Mouse (Mus musculus) cortical plate, adult 2 months (tissue): ENCODE measurements around the gene Mfsd2a. TPM values are rescaled to one million over a fixed set of nuclear protein-coding genes. Genes with fewer than 3 reads are reported as not detected.

Experiments used
- H3K27ac ChIP-seq: fragments of 200-500 bp; 2 replicates; pipeline ENCODE4 v1.5.1; 2012; ENCODE audit warnings: low read length, control low read depth, inconsistent platforms; ENCODE audit not compliant: insufficient read depth
- H3K4me1 ChIP-seq: fragments of 200-500 bp; 2 replicates; pipeline ENCODE4 v1.6.1; 2011; ENCODE audit warnings: low read length; ENCODE audit not compliant: control insufficient read depth, insufficient read depth
- H3K4me3 ChIP-seq: fragments of 200-500 bp; 2 replicates; pipeline ENCODE4 v1.5.1; 2011; ENCODE audit warnings: mild to moderate bottlenecking, low read length, control low read depth; ENCODE audit not compliant: insufficient read depth
- CTCF ChIP-seq: fragments of 200-500 bp; IDR thresholded peaks from 2 replicates; pipeline ENCODE4 v1.5.1; 2011; ENCODE audit warnings: mild to moderate bottlenecking, control low read depth, low read length; ENCODE audit not compliant: insufficient read depth; ENCODE audit errors: extremely low read depth
- POLR2A ChIP-seq: fragments of 200-500 bp; IDR thresholded peaks from 2 replicates; pipeline ENCODE4 v1.6.1; 2011; ENCODE audit warnings: mild to moderate bottlenecking, low read length, control low read depth; ENCODE audit not compliant: insufficient read depth; ENCODE audit errors: extremely low read depth
- polyA plus RNA-seq: library from polyadenylated mRNA; depleted of rRNA; stranded (reverse); fragments of >200 nt; gene quantifications from 2 replicates; pipeline ENCODE4 v1.2.3, GENCODE M21; 2012; rRNA removed

Gene Mfsd2a
- 36.1 and 37.3 TPM in 2 replicates for polyA plus RNA-seq

DNA sequence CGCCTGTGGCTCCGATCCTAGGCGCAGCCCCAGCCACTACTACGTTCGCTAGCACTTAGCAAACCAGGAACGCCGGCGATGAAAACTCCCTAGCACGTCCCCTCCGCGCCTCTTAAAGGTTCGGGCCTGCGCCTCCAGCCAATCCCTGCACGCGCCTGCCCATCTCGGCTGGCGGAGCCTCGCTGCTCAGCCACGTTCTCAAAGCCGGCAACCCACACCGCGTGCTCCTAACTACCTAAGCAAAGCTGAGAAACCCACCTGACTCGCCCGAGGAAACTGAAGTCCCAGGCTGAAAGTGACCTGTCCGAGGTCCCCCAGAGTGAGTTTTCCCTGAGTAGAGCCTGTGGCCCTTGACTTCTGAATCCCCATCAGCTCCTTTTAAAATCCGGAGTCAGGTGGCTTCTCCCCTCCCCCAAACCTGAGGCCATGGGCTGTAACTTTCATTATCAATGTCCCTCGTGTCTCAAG is at the start of gene Mfsd2a:
TSS of gene Mfsd2a (minus strand) at position 89 of the 468 bp plus-strand sequence.
- Histone ChIP-seq H3K4me1 (peaks cover 2% of the 10 kb centered on the region; the same call in 1 of the 2 replicates), H3K4me3 (peak within 1 kb of the TSS; percentile 39), H3K27ac (peak within 1 kb of the TSS; percentile 53)
- no peak for TF ChIP-seq CTCF
- peak; percentile 82 for TF ChIP-seq POLR2A

DNA sequence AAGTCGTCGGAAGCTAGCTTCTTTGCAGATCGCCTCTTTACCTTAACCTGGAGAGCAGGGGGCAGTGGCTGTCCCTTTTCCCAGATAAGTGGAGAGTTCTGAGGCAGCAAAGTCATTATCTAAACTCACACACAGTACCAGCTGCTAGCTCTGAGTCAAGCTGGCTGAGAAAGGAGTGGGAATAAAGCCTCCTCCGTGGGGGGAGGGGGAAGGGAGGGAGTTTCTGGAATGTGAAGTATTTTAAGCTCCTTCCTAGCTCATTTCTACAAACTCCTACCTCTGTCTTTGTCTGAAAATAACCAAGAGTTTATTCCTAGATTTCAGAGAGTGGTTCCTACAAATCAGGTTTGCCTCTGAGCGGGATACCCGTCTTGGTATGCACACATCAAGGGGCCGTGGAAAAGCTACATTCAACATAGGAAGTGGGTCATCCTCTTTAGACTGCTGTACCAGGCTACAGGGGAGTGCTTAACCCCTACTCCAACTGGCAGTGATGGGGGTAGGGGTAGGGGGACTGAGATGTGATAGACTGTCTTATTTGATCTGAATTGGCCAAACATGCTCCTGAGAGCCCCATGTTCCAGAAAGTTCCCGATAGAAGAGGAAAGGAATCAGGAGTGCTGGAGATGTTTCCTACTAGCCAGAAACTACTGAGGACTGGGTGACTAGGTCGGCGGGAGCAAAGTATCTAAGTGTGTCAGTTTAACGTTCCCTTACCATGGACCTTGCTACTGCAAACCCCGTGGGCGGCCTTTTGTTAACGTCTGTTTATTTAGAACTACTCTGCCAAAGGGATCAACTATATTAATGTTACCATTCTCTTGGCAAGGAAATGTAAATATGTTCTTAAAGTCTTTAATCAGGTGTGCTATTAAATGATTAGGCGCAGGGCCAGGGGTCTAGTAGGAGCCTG is 44.3 kb upstream of the Mfsd2a start:
- Histone ChIP-seq H3K4me1 (peaks cover 3% of the 10 kb centered on the region; the same call in 1 of the 2 replicates), H3K27ac (no peak overlapping the region), H3K4me3 (no peak overlapping the region)
- TF ChIP-seq POLR2A = no peak
- TF ChIP-seq CTCF = no peak

DNA sequence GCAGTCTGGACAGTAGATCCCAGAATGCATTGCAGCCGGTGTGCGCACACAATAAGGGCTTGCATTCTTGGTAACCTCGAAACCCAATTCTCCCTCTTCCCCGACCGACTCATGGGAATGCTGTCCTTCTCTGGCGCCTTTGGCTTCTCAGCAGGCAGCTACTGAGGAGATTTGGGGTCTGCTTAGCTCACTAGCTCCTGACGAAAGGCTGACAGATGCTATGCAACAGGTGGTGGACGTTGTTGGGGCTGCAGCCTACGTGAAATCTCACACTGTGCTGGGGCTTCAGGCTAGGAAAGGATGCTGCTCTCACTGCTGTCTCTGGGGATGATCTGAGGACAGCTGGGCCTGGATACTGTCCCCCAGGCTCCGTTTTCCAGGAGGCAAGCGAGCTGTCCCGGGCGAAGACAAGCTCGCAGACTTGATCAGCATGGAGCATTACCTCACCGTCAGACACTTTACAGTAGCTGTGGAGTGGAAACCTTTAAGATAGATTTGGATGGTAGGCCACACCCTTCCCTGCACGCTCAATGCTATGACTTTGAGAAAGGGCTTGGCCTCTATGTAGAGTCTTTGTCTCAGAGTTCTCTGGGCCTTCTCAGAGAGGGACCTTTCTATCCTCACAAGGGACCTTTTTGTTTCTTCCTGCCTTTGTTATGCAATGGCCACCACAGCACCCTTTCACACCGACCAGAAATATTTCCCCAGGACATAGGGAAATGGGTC is 39.8 kb upstream of the Mfsd2a start:
- Histone ChIP-seq H3K4me1 (peaks cover 5% of the 10 kb centered on the region; the same call in 1 of the 2 replicates), H3K27ac (no peak overlapping the region), H3K4me3 (no peak overlapping the region)
- no peak for TF ChIP-seq POLR2A
- no peak for TF ChIP-seq CTCF

DNA sequence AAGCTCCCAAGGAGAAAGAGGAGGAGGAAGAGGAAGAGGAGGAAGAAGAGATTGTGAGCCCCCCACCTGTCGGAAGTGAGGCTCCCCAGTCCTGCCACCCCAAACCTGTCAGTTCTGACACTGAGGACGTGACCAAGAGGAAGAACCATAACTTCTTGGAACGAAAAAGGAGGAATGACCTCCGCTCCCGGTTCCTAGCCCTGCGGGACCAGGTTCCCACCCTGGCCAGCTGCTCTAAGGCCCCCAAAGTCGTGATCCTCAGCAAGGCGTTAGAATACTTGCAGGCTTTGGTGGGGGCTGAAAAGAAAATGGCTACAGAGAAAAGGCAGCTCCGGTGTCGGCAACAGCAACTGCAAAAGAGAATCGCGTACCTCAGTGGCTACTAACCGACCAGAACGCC is 39.1 kb upstream of the Mfsd2a start:
- H3K4me1 ChIP-seq = peaks cover 2% of the 10 kb centered on the region; the same call in 1 of the 2 replicates
- TF ChIP-seq POLR2A (no peak), CTCF (no peak)
- H3K27ac ChIP-seq = no peak overlapping the region
- H3K4me3 ChIP-seq = no peak overlapping the region

DNA sequence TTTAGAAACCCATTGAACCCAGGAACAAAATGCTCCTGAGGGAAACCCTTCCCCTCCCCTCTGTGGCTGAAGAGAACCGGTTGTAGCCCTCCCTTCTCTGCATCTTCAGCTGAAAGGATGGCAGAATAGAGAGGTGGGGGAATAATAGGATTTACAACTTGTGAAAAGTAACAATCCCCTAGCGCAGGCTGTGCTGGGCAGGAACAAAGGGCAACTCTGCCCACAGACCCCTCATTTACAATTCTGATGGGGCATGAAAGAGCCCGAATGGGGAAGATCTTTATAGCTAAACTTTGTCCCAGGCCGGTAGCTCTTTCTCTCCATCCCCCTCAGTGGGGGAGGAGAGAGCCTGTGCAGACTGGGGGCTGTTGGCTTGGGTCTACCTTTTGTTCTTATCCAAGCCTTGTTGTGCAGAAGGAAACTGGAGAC is 38.3 kb upstream of the Mfsd2a start:
- no peak for TF ChIP-seq CTCF
- no peak for TF ChIP-seq POLR2A
- Histone ChIP-seq H3K4me3 (0 out of 2 replicates have a peak overlapping the region, but pooled peaks have one; percentile 31), H3K27ac (no peak overlapping the region), H3K4me1 (peaks cover 3% of the 10 kb centered on the region; the same call in 1 of the 2 replicates)

DNA sequence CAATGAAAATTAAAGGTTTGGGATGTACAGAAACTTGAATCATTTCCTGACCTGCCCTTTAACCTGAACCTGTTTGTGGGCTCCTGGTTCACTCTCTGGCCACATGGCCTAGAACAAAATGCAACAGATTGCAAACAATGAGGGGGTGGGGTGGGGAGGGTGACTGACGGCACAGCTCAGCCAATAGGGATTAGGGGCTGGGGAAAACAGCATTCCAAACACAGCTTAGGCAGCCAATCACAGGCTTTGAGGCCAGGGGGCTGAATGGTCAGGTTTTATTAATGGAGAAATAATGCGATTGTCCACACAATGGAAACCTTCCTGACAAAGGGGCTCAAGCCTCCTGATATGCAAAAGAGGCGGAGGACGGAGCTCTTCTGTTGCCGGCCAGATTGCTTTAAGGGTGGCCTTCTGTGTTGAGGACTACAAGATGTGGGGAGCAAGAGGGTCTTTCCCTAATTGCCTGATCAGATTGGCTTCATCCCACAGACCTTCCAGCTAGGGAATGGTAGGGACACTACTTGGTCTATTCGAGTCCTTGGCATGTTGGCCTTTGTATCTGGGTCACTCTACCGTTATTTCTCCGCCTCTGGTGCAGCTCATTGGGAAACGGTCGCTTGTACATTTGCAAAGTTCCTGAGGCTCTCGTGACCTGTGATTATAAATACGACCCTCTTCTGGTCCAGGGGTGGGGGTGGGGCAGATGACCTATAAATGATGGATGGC is 37.7 kb upstream of the Mfsd2a start:
- H3K4me1 ChIP-seq = peaks cover 3% of the 10 kb centered on the region; the same call in 1 of the 2 replicates

DNA sequence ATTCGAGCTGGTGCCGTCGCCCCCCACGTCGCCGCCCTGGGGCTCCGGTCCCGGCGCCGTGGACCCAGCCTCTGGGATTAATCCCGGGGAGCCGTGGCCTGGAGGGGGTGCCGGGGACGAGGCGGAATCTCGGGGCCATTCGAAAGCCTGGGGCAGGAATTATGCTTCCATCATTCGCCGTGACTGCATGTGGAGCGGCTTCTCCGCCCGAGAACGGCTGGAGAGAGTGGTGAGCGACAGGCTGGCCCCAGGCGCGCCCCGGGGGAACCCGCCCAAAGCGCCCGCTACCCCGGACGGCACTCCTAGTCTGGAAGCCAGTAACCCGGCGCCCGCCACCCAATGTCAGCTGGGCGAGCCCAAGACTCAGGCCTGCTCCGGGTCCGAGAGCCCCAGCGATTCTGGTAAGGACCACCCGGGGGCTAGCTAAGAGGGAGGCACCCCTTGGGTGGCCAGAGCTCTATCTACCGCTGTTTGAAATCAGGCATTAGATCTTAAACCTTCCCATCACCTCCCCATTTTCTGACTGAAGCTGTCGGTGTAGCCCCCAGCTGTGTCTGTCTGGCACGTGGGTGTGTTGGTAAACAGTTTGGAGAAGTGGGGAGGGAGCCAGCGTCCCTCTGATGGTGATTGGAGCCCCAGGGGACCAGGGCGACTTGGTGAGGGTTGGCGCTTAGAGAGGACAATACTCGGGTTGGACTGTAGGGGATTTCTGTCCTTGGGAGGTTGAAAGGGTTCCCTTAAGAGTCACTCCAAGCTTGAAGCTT is 35.8 kb upstream of the Mfsd2a start:
- H3K4me3 ChIP-seq = peak overlapping the region; percentile 55
- H3K27ac ChIP-seq = peak overlapping the region; percentile 71
- TF ChIP-seq CTCF (no peak), POLR2A (no peak)
- H3K4me1 ChIP-seq = peaks cover 3% of the 10 kb centered on the region; the same call in 1 of the 2 replicates

More for the DNA sequence above, 37.7 kb upstream of the Mfsd2a start:
- TF ChIP-seq POLR2A = no peak
- no peak for TF ChIP-seq CTCF
- Histone ChIP-seq H3K27ac (no peak overlapping the region), H3K4me3 (peak overlapping the region; percentile 31; the same call in 1 of the 2 replicates)

DNA sequence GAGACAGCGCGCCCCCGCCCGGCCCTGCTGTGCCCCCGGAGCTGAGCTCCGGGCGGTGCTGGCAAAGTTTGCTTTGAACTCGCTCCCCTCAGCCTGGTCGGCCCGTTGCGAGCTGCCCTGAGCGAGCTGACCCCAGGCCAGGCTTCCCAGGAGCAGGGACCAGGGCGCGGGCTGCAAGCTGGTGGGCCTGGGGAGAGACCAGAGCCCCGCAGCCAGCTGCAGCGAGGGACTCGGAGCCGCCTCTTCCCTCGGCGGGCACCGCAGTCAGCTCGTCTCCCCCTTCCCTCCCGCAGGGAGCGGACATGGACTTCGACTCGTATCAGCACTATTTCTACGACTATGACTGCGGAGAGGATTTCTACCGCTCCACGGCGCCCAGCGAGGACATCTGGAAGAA is 35.2 kb upstream of the Mfsd2a start:
- TF ChIP-seq POLR2A (no peak), CTCF (no peak)
- Histone ChIP-seq H3K4me3 (peak overlapping the region; percentile 55), H3K27ac (peak overlapping the region; percentile 71), H3K4me1 (peaks cover 3% of the 10 kb centered on the region; the same call in 1 of the 2 replicates)
